Mouse (Mus musculus) lung, postnatal 36 days (tissue): Measurements from ENCODE around the gene Proser1.
A peak's percentile ranks its signal among the peaks of the same experiment; 100 is the strongest.

ENCODE experiments used
- DNase-seq: peaks from one replicate; pipeline ENCODE4 v3.0.0; 2022; ENCODE audit warnings: mixed read lengths

Proser1 gene

DNA sequence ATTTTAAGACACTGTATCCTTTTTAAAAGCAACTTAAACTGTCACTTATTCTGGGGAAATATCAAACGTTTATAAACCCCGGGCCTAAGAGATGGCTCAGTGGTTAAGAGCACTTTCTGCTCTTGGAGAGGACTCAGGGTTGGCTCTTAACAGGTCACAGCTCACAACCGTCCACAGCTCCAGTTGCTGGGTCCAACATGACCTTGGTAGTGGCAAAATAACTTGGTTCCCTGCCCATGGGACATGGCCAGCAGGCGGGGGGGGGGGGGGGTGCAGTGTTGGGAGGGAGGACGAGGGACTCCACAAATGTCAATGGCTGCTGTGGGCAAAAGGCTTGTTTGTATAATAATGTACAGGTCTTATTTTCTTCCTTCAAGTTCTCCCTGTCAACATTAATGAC lies 3.9 kb downstream of the Proser1 start:
- no peak for DNase-seq

DNA sequence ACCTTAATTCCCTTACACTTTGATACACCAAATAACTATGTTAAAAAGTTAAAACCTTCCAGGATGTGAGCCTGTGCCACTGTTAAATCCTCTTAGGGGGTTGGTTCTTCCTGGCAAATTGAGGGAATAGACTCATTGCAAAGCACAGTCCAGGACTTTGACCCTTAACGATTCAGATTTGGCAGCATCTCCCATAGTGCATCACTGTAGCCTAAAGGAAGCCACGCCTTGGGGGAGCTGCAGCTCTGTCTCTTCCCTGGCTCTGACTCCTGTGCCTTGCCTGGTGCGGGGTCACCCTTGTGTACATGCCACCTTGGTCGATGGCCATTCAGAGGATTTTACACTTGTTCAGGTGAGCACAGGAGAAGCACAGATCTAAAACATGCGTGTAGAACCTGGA lies 6.2 kb downstream of the Proser1 start:
- DNase-seq, result no peak

- no peak for DNase-seq
These were observed 8.6 kb downstream of the Proser1 start for GRCm38 (mm10) chr3:53472061-53472460.

DNA sequence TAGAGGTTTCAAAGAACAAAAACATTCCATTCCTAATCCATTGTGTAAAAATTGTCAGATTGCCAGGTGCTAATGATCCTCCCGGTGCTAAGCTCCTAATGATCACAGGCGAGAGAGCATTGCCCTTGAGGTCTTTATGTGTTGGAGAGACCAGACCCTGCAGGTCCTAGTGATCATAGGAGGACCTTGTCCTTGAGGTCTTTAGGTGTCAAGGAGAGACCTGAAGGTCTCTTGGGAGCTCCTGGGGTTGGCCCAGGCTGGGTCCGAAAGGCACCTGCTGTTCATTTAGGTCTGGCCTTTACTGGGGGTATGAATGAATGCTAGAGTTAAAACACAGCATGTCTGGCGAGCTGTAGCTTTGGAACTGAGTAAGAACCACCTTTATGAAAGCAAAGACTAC lies 10.7 kb downstream of the Proser1 start:
- DNase-seq, result no peak

- peak; percentile 53 for DNase-seq
These were observed 12.4 kb downstream of the Proser1 start for GRCm38 (mm10) chr3:53475889-53476288.

DNA sequence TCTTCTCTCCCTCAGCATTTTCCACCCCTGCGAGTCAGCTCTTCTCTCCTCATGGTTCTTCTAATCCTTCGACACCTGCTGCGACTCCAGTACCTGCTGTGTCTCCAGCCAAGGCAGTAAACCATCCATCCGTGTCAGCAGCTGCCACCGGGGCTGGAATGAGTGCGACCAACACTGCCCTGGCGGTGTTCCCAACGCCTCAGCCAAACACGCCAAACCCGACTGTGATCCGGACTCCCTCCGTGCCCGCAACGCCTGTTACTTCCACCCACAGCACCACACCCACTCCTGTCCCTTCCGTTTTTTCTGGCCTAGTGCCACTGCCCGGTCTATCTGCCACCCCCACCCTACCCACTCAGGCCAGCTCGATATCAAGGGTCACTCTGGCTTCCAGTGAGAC lies 14.0 kb downstream of the Proser1 start:
- DNase-seq, result no peak

- DNase-seq, result no peak
These were observed 15.1 kb downstream of the Proser1 start for GRCm38 (mm10) chr3:53478419-53479046.

- DNase-seq, result no peak
These were observed 20.1 kb downstream of the Proser1 start for GRCm38 (mm10) chr3:53483414-53484059.

DNA sequence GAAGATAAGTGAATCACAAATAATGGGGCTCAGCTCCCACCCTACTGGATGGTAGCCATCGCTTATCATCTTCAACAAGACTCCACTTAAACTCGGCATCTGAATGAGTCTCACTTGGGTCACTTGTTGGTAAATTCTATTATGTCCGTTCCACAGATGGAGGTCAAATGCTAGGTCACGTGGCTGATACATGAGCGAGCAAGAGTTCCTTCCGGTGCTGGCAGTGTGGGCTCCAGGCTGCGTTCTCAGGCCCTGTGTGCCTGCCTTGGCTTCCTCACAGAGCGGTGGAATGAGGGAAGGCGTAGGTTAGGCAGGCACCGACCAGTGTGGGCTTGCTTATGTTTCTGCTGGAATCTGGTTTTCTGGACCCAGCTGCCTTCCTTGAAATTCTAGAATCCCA lies 23.1 kb downstream of the Proser1 start:
- no peak for DNase-seq

DNA sequence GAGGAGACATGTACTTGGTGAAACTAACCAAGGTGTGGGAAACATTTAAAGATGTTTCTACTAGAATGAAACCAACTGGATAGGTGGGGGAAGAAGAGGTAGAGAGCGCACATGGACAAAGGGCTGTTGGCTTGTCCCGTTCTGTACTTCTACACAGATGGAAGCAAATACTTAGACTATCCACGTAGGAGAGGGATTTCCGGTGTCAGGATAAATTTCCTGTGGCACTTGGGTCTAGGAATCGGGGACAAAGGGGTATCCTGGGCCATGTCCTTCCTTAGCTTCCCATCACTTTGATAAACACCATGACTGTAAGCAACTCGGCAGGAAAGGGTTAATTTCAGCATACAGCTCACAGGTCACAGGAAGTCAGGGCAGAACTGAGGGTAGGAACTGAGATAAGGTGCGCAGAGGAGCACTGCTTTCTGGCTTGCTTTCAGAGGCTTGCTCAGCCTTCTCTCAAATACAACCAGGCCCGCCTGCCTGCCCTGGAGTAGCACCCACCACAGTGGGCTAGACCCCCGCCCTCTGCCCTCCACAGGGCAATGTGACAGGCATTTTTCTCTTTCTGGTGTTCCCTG lies 23.6 kb downstream of the Proser1 start:
- DNase-seq, result peak; percentile 23

DNA sequence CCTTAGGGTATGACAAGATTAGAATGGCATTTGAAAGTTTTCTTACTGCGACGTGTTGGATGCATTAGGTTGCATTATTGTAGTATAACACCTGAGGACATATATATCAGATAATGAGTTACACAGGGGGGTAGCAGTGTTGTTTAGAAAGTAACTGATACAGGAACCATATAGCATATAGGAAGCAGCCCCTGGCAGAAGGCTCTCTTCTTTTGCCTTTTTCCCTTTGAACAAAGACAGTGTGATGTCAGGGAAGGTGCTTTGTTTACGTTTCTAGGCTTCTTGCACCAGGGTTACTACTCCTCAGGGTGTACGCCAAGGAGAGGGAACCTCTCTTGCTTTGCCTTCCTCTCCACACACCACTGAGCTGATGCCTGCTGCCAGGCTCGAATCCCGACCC lies 24.9 kb downstream of the Proser1 start, which contains the start of gene Stoml3:
Gene Stoml3, plus strand, starts transcription at position 301 of the 400 bp plus-strand sequence.
- no peak for DNase-seq

GRCm38 (mm10) chr3:53498351-53498905 lies 35.0 kb downstream of the Proser1 start:
- DNase-seq, result no peak

- DNase-seq, result no peak
These were observed 39.0 kb downstream of the Proser1 start for GRCm38 (mm10) chr3:53502428-53502827.

DNA sequence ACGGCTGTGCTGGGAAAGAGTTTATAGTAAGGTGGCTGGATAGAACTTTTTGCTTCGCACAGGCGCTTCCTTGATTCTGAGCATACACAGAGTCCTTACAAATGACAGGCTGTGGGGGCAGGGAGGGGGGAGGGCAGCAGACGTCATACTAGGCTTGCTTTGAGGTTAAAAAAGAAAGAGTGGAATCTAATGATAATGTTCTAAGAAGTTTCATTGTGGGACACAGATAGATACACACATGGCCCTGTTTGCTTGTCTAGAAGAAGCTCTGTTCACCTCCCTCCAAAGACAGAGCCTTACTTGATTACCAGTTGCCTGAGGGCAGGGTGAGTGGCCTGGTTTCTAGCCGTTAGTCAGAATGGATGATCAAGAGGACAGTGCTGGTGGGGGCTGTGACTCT lies 49.6 kb downstream of the Proser1 start:
- no peak for DNase-seq

DNA sequence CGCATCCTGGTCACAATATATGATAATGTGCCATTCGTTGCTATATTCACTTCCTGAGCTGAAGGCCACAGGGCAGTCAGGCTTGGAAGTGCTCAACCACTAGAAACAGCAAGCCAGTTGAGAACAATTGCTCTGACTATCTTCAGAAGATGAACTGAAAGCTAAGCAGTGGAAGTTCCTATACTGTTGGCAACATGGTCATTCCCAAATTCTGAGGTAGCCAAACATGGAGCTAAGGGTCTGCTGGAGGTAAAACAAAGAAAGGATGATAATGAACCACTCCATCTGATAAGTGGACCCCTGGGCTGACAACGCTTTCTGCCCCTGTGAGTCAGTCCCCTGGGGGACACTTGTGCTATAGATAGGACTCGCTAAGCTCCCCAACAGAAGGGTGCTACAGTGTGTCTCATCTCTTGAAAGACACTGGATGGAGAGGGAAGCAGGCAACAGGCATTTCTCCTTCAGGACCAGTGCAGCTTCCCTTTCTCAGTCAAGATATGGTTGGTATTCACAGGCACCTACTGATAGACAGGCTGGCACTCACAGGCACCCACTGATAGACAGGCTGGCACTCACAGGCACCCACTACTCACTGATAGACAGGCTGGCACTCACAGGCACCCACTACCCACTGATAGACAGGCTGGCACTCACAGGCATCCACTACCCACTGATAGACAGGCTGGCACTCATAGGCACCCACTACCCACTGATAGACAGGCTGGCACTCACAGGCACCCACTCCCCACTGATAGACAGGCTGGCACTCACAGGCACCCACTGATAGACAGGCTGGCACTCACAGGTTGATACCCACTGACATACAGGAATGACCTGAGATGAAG lies 51.0 kb downstream of the Proser1 start:
- no peak for DNase-seq

GRCm38 (mm10) chr3:53522794-53523193 lies 59.3 kb downstream of the Proser1 start:
- no peak for DNase-seq

DNA sequence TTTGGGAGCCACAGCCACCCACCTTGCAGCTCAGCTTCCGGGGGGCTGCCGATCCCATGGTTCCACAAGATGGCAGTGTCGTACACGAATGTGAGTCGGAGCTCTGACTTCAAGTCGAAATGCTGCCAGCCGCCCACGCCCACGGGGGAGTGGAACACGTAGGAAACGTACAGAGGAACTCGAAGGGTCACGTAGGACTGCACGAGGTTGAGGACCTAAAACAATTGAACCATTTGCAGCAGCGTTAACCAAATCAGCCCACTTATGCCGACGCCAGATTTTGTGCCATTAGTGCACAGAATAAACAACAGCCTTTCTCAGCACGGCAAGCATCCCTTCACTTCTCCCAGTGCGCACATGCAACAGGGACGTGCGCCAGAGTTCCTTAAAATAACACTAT lies 62.3 kb downstream of the Proser1 start:
- peak; percentile 78 for DNase-seq

GRCm38 (mm10) chr3:53530305-53530704 lies 66.8 kb downstream of the Proser1 start:
- peak; percentile 30 for DNase-seq
